Mouse (Mus musculus) neutrophil, adult 65 days (primary cell): ENCODE data around the gene Zfp867. TPM values are rescaled to one million over a fixed set of nuclear protein-coding genes. Genes with fewer than 3 reads are reported as not detected.

Experiments
- total RNA-seq: library from RNA; stranded (reverse); gene quantifications from 2 replicates; pipeline ENCODE4 v1.2.4, GENCODE M21; 2023

Gene Zfp867
- total RNA-seq: 0.22 and 0.29 TPM in 2 replicates

DNA sequence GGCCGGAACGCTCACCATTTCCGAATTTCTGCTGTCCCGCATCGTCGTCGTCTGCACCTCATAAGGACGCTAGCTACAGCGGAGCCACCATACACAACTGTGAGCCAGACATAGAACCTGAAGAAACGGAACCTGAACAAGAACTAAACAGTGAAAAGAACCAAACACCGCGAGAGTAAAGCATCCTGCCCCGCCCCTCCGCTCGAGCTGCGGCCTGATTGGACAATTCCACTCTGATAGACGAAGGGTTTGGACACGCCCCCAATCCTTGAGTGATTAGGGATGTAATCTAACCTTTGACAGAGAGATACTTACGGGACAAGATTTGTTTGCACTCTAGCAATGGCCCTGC is at the start of gene Zfp867:
Gene Zfp867 (minus strand): TSS at position 149 of the 352 bp plus-strand sequence.

GRCm38 (mm10) chr11:59451086-59451485 is 21.2 kb downstream of the Zfp867 start, which contains the start of gene Snap47:
Gene Snap47 (minus strand): TSS chr11:59451186.

DNA sequence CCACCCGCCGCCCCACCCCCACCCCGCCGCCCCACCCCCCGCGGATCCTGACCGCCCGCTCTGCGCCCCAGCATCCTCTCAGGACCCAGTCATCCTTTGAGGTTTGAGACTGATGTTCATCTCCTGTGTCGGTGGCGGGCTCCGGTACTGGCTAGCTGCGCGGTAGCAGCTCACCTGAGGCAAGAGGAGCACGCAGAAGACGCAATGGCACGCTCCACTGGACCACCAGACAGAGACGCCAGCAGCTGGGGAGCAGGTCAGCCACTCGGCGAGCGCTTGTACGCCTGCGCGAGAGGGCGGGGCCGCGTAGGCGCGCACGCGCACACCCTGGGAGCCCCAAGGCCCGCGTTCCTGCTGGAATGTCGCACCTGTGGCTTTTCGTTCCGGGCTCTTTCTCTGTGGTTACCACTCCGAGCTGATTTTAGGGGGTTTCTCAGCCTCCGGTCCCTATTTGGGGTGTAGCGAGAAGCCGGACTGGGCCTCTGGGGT is 22.5 kb downstream of the Zfp867 start, which contains the start of gene Jmjd4:
Gene Jmjd4 (plus strand): TSS at position 305 of the 489 bp plus-strand sequence.

Other genes starting within 250 kb of the Zfp867 start
- 338 and 342 TPM in 2 replicates for gene Arf1, start 244.2 kb downstream of the Zfp867 start, total RNA-seq
- gene Wnt3a, start 181.7 kb downstream of the Zfp867 start, total RNA-seq: not detected in 2 replicates
- gene Wnt9a, start 165.5 kb downstream of the Zfp867 start, total RNA-seq: not detected in 2 replicates
- not detected in 2 replicates for gene Prss38, start 96.8 kb downstream of the Zfp867 start, total RNA-seq
- gene Jmjd4, start 22.4 kb downstream of the Zfp867 start, total RNA-seq: 0.77 and 1.1 TPM in 2 replicates
- 1.9 and 3.1 TPM in 2 replicates for gene Snap47, start 21.3 kb downstream of the Zfp867 start, total RNA-seq
- 8.4 and 9.8 TPM in 2 replicates for gene Zkscan17, start 54.3 kb upstream of the Zfp867 start, total RNA-seq
- 522 and 613 TPM in 2 replicates for gene Nlrp3, start 69.1 kb upstream of the Zfp867 start, total RNA-seq
- gene Olfr222, start 103.8 kb upstream of the Zfp867 start, total RNA-seq: not detected in 2 replicates
- not detected in 2 replicates for gene Olfr223, start 120.8 kb upstream of the Zfp867 start, total RNA-seq
- gene Mprip, start 188.8 kb upstream of the Zfp867 start, total RNA-seq: 51.4 and 61.7 TPM in 2 replicates